Mouse (Mus musculus) central nervous system, embryonic 11.5 days (tissue): Measurements from ENCODE around the gene Csad. TPM values are rescaled to one million over a fixed set of nuclear protein-coding genes. Genes with fewer than 3 reads are reported as not detected.

Source experiments
- polyA plus RNA-seq: library from polyadenylated mRNA; depleted of rRNA; stranded (reverse); fragments of >200 nt; gene quantifications from 2 replicates; pipeline ENCODE4 v1.2.3, GENCODE M21; 2012; rRNA removed

Csad gene
- 49.1 and 56.8 TPM in 2 replicates for polyA plus RNA-seq

DNA sequence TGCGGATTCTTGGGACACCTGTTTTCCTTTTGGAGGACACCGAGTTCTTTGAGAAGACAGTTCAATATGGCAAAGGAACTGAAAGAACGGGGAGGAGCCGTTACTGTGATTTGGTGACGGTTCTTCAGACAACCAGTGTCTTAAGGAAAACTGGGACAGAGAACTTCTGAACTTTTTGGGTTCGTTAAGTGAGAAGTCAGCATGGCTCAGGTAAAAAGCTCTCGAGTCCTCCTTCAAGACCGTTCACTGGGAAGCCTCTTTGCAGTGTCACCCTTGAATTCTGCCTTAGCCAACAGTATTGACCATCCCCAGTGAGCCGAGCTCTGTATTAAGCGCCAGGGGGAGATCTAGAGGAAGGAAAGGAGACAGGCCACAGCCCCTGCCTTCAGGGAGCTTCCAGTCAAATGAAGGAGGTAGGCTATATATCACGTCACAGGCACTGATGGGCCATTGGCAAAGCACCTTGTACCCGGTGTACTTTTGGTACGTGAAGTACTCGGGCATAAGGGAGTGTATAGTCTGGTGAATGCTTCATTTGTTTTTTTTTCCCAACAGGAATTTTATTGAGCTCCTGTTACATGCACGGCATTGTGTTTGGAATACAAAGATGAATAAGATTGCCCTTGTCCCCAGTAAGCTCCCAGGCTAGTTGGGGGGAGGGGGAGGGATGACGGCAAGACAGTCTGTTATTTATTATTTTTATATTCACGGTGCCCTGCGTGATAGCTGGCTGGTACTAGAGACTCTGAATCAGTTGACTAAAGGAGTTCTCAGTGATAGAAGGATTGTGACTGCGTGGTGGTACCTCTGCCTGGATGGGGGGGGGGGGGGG, at the start of gene Csad:
Csad (minus strand) TSS at position 51 of the 832 bp plus-strand sequence.

DNA sequence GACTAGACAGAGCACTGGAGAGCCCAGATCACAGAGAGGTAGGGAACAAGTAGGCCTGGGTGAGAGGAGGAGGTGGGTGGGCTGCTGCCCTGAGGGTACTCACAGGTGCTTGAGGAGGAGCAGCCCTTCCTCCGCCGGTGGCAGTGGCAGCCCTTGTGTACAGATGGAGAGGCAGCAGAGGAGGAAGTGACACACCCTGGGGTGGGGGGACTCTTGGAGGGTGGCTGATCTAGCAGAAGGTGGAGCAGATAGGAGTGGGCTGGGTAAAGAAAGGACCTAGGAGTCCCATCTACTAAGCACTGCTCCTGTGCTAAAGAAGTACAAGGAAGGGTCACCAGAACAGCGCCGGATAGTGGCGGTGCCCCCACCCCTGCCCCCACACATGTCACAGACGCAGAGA, 27.2 kb upstream of the Csad start, which contains the start of gene Itgb7:
Itgb7 (minus strand) TSS at position 197 of the 400 bp plus-strand sequence.

DNA sequence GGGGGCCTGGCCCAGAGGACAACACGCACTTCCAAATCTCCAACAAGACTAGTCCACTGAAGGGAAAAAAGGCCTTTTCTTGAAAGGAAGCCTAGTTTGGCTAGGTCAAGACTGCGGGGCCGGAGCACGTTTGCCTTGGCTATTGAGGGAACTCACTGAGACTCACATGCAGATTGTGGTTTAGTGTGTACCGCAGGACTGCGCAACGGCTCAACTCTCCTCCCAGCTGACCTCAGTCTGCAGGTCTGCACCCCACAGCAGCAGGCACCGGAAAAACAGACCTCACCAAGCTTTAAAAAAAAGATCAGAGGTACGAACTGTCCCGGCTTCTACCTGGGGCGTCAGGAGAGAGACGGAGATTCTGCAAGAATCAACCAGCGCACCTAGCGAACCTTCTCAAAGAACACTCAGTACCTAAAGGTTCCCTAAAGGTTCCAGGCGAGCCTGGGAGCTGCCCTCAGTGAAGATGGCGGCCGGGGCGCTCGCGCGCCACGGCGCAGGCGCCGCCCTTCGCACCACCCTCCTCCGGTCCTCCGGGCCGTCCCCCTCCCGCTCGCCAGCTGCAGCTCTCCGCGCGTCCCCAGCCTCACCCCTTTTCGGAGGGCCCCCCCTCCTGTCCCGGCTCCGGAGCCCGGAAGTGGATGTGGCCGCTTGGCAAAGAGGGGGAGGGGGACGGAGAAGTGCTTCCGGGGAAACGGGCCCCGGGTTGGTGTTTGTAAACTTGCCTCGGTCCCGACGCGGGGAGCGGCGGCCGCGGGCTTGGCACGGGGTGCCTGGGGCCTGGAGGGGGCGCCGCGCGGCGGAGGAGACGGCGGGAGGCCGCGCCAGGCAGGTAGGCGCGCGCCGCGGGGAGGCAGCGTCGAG, 1.3 kb downstream of the Csad start, which contains the start of gene Zfp740:
Zfp740 (plus strand) TSS at position 279 of the 864 bp plus-strand sequence.

DNA sequence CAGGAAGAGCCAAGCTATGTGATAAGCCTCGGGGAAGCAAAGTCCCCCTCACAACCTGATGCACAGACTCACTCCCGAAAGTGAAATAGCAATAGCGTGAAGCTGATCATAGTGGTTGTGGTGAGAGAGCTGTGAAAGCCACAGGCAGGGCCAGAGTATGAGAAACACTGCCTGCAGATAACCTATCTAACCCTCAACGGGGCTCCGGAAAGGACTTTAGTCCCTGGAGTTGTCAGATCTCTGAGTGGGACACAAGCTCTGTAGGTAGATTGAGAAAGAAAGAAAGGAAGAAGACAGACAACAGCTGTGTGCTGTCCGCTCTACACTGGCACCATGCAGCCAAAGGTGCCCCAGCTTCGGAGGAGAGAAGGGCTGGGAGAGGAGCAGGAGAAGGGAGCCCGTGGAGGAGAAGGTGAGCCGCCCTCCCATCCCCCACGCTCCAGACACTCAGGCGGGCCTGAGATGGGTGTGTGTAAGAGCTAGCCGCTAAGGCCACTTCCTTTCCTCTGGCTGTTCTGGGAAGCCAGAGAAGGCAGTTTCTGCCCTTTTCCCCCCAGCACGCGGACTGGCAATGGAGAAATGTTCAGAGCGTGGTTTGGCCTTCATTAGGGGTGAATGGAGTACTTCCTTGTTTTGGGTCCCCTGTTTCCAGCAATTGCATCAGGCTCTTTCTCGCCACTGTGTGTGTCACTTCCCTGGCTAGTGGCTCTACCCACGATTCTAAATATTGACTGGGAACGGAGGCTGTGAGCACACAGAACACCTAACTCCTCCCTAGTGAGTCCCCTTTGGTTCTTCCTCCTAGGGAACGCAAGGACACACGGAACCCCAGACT, 54.0 kb downstream of the Csad start, which contains the start of gene Soat2:
Soat2 (plus strand) TSS at position 226 of the 835 bp plus-strand sequence.

DNA sequence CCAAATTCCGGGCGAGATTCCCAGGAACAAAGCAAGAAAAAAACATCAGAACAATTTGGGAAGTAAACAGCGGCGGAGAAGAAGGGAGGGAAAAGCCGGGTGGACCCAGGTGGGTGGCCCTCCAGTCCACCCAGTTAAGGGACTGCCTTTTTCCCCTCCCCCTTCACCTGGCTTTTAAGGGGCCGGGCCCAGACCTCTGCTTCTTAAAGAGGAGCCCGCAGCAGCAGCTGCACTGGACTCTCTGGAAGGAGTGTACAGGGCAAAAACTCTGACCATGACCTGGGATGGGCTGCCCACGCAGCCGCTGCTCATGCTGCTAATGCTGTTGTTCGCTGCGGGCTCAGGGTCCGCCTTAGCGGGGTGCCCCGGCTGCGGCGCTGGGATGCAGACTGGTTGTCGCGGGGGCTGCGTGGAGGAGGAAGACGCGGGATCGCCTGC, 60.2 kb downstream of the Csad start, which contains the start of gene Igfbp6:
Igfbp6 (plus strand) TSS at position 89 of the 438 bp plus-strand sequence.

DNA sequence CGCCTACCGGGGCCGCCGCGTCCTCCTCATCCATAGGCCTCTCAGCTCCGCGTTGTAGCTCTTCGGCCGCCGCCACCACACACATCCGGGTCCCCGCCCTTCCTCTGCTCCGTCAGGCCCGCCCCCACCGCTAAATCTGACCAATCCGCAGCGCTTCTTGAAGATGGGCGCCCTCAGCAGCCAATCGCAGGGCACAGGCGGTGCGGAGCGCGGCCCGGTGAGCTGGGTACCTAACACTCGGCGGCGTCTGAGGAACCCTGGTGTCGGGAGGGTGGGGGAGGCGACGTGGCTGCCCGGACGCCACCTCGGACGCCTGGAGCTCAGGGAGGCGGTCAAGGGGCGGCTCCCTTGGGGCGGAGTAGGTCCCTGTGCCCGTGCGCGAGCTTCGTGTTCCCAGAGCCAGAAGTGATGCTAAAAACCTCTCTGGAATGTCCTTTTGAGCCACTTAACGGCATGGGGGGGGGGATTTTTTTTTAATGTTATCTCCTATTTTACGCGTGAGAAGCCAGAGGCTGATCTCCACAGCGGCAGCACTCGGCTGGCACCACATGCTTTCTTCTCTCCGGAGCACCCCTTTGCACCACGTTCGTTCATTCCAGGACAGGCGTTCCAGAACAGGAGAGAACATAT, 68.3 kb downstream of the Csad start, which contains the start of gene Spryd3:
Spryd3 (minus strand) TSS at position 106 of the 630 bp plus-strand sequence.

Other genes starting within 250 kb of the Csad start
- gene Krt8, start 200.2 kb downstream of the Csad start, polyA plus RNA-seq = 11.0 and 13.8 TPM in 2 replicates
- gene Krt18, start 176.5 kb downstream of the Csad start, polyA plus RNA-seq = 11.5 and 12.7 TPM in 2 replicates
- gene Eif4b, start 131.0 kb downstream of the Csad start, polyA plus RNA-seq = 205 and 236 TPM in 2 replicates
- gene Tns2, start 104.3 kb downstream of the Csad start, polyA plus RNA-seq = 11.3 and 23.8 TPM in 2 replicates
- gene Spryd3, start 68.5 kb downstream of the Csad start, polyA plus RNA-seq = 21.5 and 22.7 TPM in 2 replicates
- gene Igfbp6, start 60.4 kb downstream of the Csad start, polyA plus RNA-seq = 0.30 and 0.66 TPM in 2 replicates
- 1.5 and 3.2 TPM in 2 replicates for gene Soat2, start 54.2 kb downstream of the Csad start, polyA plus RNA-seq
- 108 and 110 TPM in 2 replicates for gene Zfp740, start 1.5 kb downstream of the Csad start, polyA plus RNA-seq
- 0.73 and 0.90 TPM in 2 replicates for gene Itgb7, start 27.2 kb upstream of the Csad start, polyA plus RNA-seq
- gene Rarg, start 52.8 kb upstream of the Csad start, polyA plus RNA-seq = 13.7 and 38.6 TPM in 2 replicates
- 0.38 and 1.4 TPM in 2 replicates for gene Gm9918, start 65.8 kb upstream of the Csad start, polyA plus RNA-seq
- 33.8 and 34.8 TPM in 2 replicates for gene Mfsd5, start 74.7 kb upstream of the Csad start, polyA plus RNA-seq
- 45.6 and 46.7 TPM in 2 replicates for gene Espl1, start 91.5 kb upstream of the Csad start, polyA plus RNA-seq
- gene Pfdn5, start 121.4 kb upstream of the Csad start, polyA plus RNA-seq = 419 and 461 TPM in 2 replicates
- gene Myg1, start 127.0 kb upstream of the Csad start, polyA plus RNA-seq = 106 and 130 TPM in 2 replicates
- 63.0 and 69.9 TPM in 2 replicates for gene Aaas, start 146.0 kb upstream of the Csad start, polyA plus RNA-seq
- 0.40 and 1.6 TPM in 2 replicates for gene Sp7, start 162.5 kb upstream of the Csad start, polyA plus RNA-seq
- 20.3 and 35.0 TPM in 2 replicates for gene Sp1, start 201.4 kb upstream of the Csad start, polyA plus RNA-seq
- gene Amhr2, start 240.6 kb upstream of the Csad start, polyA plus RNA-seq = 0.61 and 1.5 TPM in 2 replicates